7 mouse cellular contexts compared by ENCODE assay signal in the genomic region with DNA sequence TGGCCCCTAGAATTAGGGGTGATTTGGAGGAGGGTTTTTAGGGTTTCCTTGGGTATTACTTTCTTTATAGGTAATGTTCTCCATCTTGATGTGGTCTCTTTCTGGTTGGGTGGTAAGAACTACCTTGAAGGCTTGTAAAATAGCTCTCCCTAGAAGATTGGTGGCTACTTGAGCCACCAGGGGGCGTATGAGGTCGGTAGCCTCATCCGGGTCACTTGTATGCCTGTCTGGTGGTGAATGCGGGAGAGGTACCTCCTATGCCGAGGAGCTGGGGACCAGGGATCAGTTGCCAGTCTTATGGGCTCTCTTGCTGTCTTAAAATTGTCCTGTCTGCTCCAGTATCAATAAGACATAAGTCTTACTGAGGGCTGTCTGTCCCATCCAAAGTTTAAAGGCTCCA. TPM values are rescaled to one million over a fixed set of nuclear protein-coding genes. Genes with fewer than 3 reads are reported as not detected.
A peak's percentile ranks its signal among the peaks of the same experiment; 100 is the strongest.
DNase-seq lines count a peak whose midpoint lies in the region; TF ChIP-seq lines count a peak whose summit lies in the region.

No protein-coding gene starts in this region.

- H3K4me3 ChIP-seq in layer of hippocampus, adult 2 months, result no peak overlapping the region
- H3K4me3 ChIP-seq in MEL (ENCODE audit: control insufficient read depth in 1 of 2, insufficient read depth in 1 of 2, low read depth in 2 of 2, low read length in 2 of 2), result no peak overlapping the region

- TF ChIP-seq CTCF in layer of hippocampus, adult 2 months (conservative IDR thresholded peaks at IDR 0.05), result peak; percentile 74
- TF ChIP-seq CTCF in MEL (IDR thresholded peaks at IDR 0.05 in 2 of 3, conservative IDR thresholded peaks at IDR 0.05 in 1 of 3; ENCODE audit: control insufficient read depth in 1 of 3, insufficient read depth in 1 of 3, low read depth in 2 of 3, low read length in 3 of 3, poor library complexity in 1 of 3, severe bottlenecking in 1 of 3), result peak; percentile 33 to 39 (median 37); a peak in 4 of 6 replicates

- no peaks in the 10 kb centered on the region; the same call in 1 of the 2 replicates for H3K79me2 ChIP-seq in MEL (ENCODE audit: control insufficient read depth, insufficient read depth, low read length, poor library complexity)

- TF ChIP-seq EP300 in MEL (IDR thresholded peaks at IDR 0.05; ENCODE audit: low read depth in 1 of 2, low read length in 2 of 2), result no peak

- peaks cover 7 to 23% of the 10 kb centered on the region in 2 experiments; a peak in 3 of 4 replicates for H3K4me1 ChIP-seq in MEL (ENCODE audit: control insufficient read depth in 1 of 2, insufficient read depth in 2 of 2, low read length in 2 of 2)

- no peaks in the 10 kb centered on the region for H3K27me3 ChIP-seq in MEL (ENCODE audit: control insufficient read depth in 1 of 2, insufficient read depth in 2 of 2, low read length in 2 of 2)

- TF ChIP-seq POLR2A in MEL (IDR thresholded peaks at IDR 0.05; ENCODE audit: control insufficient read depth in 1 of 2, insufficient read depth in 1 of 2, low read depth in 1 of 2, low read length in 2 of 2, poor library complexity in 1 of 2), result no peak

- no peak for DNase-seq in layer of hippocampus, adult 2 months (ENCODE audit: low spot score in 2 of 2)
- no peak for DNase-seq in layer of hippocampus, postnatal 36 days
- peak; percentile 63 for DNase-seq in MEL (ENCODE audit: low read depth, low spot score)
- peak; percentile 38 to 42 for DNase-seq in cerebellum, postnatal 36 days
- DNase-seq in kidney, postnatal 10 days, result peak; percentile 81
- DNase-seq in naive thymus-derived CD4-positive, alpha-beta T cell, adult 2 months (ENCODE audit: low read depth), result peak; percentile 82
- no peak for DNase-seq in layer of hippocampus, adult 18-20 months (ENCODE audit: low spot score in 2 of 2)

- no peaks in the 10 kb centered on the region for H3K9me3 ChIP-seq in MEL (replicated peaks; ENCODE audit: insufficient read depth, low read length)

- TF ChIP-seq RAD21 in MEL (IDR thresholded peaks at IDR 0.05; ENCODE audit: low read depth, low read length), result no peak

- no peak overlapping the region for H3K27ac ChIP-seq in layer of hippocampus, adult 2 months
- H3K27ac ChIP-seq in MEL (ENCODE audit: control insufficient read depth, low read depth, low read length), result no peak overlapping the region

- H3K36me3 ChIP-seq in MEL (ENCODE audit: control insufficient read depth in 1 of 2, insufficient read depth in 2 of 2, low read length in 2 of 2), result peaks cover 0 to 6% of the 10 kb centered on the region in 2 experiments; a peak in 2 of 4 replicates

- H3K9ac ChIP-seq in MEL (ENCODE audit: control insufficient read depth, low read depth, low read length, poor library complexity, severe bottlenecking), result no peak overlapping the region

TF ChIP-seq in MEL, 35 proteins besides CTCF, POLR2A, EP300 and RAD21:
- no peak for TF ChIP-seq POLR2AphosphoS5 (IDR thresholded peaks at IDR 0.05; ENCODE audit: borderline replicate concordance, low read depth, low read length)
- TF ChIP-seq SMC3 (IDR thresholded peaks at IDR 0.05; ENCODE audit: low read depth, low read length), result peak; percentile 18
TF ChIP-seq in MEL: peak in this region for 1.

RNA-seq across cellular contexts. Expression of a gene that starts 7.2 kb away (rescaled TPM):
- under 1 TPM in 1 of 2 experiments, not detected in 1; 0.25 TPM for total RNA-seq in layer of hippocampus, adult 2 months (2021)
- total RNA-seq in layer of hippocampus, postnatal 36 days (2021), result not detected
- total RNA-seq in MEL (2012; rRNA removed), result 0.15 and 1.8 TPM in 2 replicates
- under 1 TPM in 1 of 2 experiments, not detected in 1; 0.63 TPM for polyA plus RNA-seq in MEL (2012; ENCODE audit: insufficient read depth in 1 of 2, insufficient read length in 2 of 2, low read depth in 1 of 2, low replicate concordance in 2 of 2, missing spikeins in 1 of 2)
- total RNA-seq in layer of hippocampus, adult 18-20 months (2021), result not detected

RNA-seq across cellular contexts. Expression of a gene that starts 9.1 kb away (rescaled TPM):
- total RNA-seq in layer of hippocampus, adult 2 months (2021), result under 1 TPM; 0.54 to 0.97 TPM
- total RNA-seq in layer of hippocampus, postnatal 36 days (2021), result 1 to 10 TPM in 1 of 2 experiments, under 1 TPM in 1; 0.33 to 1.0 TPM
- total RNA-seq in MEL (2012; rRNA removed), result 0.20 and 0.39 TPM in 2 replicates
- 1 to 10 TPM in 1 of 2 experiments, not detected in 1; 1.1 TPM for polyA plus RNA-seq in MEL (2012; ENCODE audit: insufficient read depth in 1 of 2, insufficient read length in 2 of 2, low read depth in 1 of 2, low replicate concordance in 2 of 2, missing spikeins in 1 of 2)
- under 1 TPM; 0.33 to 0.37 TPM for total RNA-seq in layer of hippocampus, adult 18-20 months (2021)

RNA-seq across cellular contexts. Expression of a gene that starts 16.4 kb away (rescaled TPM):
- total RNA-seq in layer of hippocampus, adult 2 months (2021), result 100 to 1,000 TPM; 274 to 297 TPM
- 100 to 1,000 TPM; 276 to 279 TPM for total RNA-seq in layer of hippocampus, postnatal 36 days (2021)
- total RNA-seq in MEL (2012; rRNA removed), result 80.2 and 84.9 TPM in 2 replicates
- polyA plus RNA-seq in MEL (2012; ENCODE audit: insufficient read depth in 1 of 2, insufficient read length in 2 of 2, low read depth in 1 of 2, low replicate concordance in 2 of 2, missing spikeins in 1 of 2), result 100 to 1,000 TPM in 1 of 2 experiments, not detected in 1; 212 TPM
- 100 to 1,000 TPM; 272 to 279 TPM for total RNA-seq in layer of hippocampus, adult 18-20 months (2021)

RNA-seq across cellular contexts. Expression of a gene that starts 30.9 kb away (rescaled TPM):
- 10 to 100 TPM; 41.4 to 46.4 TPM for total RNA-seq in layer of hippocampus, adult 2 months (2021)
- 10 to 100 TPM; 42.9 to 54.3 TPM for total RNA-seq in layer of hippocampus, postnatal 36 days (2021)
- total RNA-seq in MEL (2012; rRNA removed), result 84.1 and 90.9 TPM in 2 replicates
- 100 to 1,000 TPM in 1 of 2 experiments, not detected in 1; 189 TPM for polyA plus RNA-seq in MEL (2012; ENCODE audit: insufficient read depth in 1 of 2, insufficient read length in 2 of 2, low read depth in 1 of 2, low replicate concordance in 2 of 2, missing spikeins in 1 of 2)
- total RNA-seq in layer of hippocampus, adult 18-20 months (2021), result 10 to 100 TPM; 47.3 to 47.7 TPM

RNA-seq across cellular contexts. Expression of a gene that starts 35.1 kb away (rescaled TPM):
- 10 to 100 TPM; 25.4 to 29.1 TPM for total RNA-seq in layer of hippocampus, adult 2 months (2021)
- total RNA-seq in layer of hippocampus, postnatal 36 days (2021), result 10 to 100 TPM; 23.1 TPM
- total RNA-seq in MEL (2012; rRNA removed), result 12.6 and 13.7 TPM in 2 replicates
- 10 to 100 TPM in 1 of 2 experiments, not detected in 1; 19.5 TPM for polyA plus RNA-seq in MEL (2012; ENCODE audit: insufficient read depth in 1 of 2, insufficient read length in 2 of 2, low read depth in 1 of 2, low replicate concordance in 2 of 2, missing spikeins in 1 of 2)
- 10 to 100 TPM; 20.0 to 23.3 TPM for total RNA-seq in layer of hippocampus, adult 18-20 months (2021)

Comparison
In these comparisons a context has a peak if more than half of its experiments do, and no peak if none do; other contexts are left out.
1. DNase-seq: peak in MEL (single experiment), cerebellum, postnatal 36 days (2 of 2), kidney, postnatal 10 days (single experiment) and naive thymus-derived CD4-positive, alpha-beta T cell, adult 2 months (single experiment); none in layer of hippocampus, adult 2 months (0 of 2), layer of hippocampus, postnatal 36 days (0 of 2) and layer of hippocampus, adult 18-20 months (0 of 2).